Mouse (Mus musculus): ENCODE measurements around the gene Agrn.

DNA sequence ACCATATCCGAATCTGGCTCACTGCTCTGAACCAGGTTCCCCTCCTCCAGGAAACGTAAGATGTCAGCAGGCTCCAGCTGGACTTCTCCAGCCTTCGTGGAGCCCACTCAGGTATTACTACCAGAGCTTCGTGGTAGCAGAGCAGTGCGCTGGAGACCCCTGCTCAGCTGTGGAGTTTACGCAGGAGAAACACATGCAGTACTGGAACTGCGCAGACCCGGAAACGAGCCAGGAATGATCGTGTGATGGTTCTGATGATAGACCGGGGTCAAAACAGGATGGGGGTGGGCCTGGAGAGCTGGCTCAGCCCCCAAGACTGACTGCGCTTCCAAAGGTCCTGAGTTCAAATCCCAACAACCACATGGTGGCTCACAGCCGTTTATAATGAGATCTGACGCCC lies 61.5 kb downstream of the Agrn start:
- TF ChIP-seq CTCF (IDR thresholded peaks at IDR 0.05; ENCODE audit: insufficient read depth, low read depth, low read length): no peak
- TF ChIP-seq POLR2A (IDR thresholded peaks at IDR 0.05; ENCODE audit: insufficient read depth, low read depth, low read length): no peak

Measured in olfactory bulb, adult 2 months (tissue).